Mouse (Mus musculus): ENCODE data around the gene Lrp1. TPM values are rescaled to one million over a fixed set of nuclear protein-coding genes. Genes with fewer than 3 reads are reported as not detected.

The Lrp1 gene
- total RNA-seq, 2 experiments from 2014 or later, result 85.0 to 105 TPM

GRCm38 (mm10) chr10:127654970-127655579 lies 34.1 kb upstream of the Lrp1 start:
- no peak for DNase-seq
- intact Hi-C loops (cut with DNase I), result no loop called here

- intact Hi-C loops (cut with DNase I), result no loop called here
- no peak for DNase-seq
Observed at GRCm38 (mm10) chr10:127652906-127653638, 32.1 kb upstream of the Lrp1 start.

GRCm38 (mm10) chr10:127645791-127646190 lies 24.8 kb upstream of the Lrp1 start:
- intact Hi-C loops (cut with DNase I), result loop anchor here (2.0 kb wide), 1 partner anchor 15 kb away; no protein-coding TSS in a partner anchor

GRCm38 (mm10) chr10:127643553-127644238 lies 22.7 kb upstream of the Lrp1 start:
- DNase-seq, result peak; percentile 82 to 83
- intact Hi-C loops (cut with DNase I), result loop anchor here (2.0 to 5.0 kb wide), 2 partner anchors 27 to 294 kb away; no protein-coding TSS in a partner anchor

More at GRCm38 (mm10) chr10:127645791-127646190, 24.8 kb upstream of the Lrp1 start:
- DNase-seq, result no peak

GRCm38 (mm10) chr10:127642772-127643552 lies 22.0 kb upstream of the Lrp1 start, which contains the start of gene Stat6:
Gene Stat6, plus strand, starts transcription at chr10:127642986.
- intact Hi-C loops (cut with DNase I), result loop anchor here (1.0 to 5.0 kb wide), 3 partner anchors 28 to 294 kb away; no protein-coding TSS in a partner anchor
- DNase-seq, result peak; percentile 81 to 84

- peak; percentile 93 to 96 for DNase-seq
- intact Hi-C loops (cut with DNase I), result loop anchor here (1.0 to 5.0 kb wide), 4 partner anchors 29 to 295 kb away; no protein-coding TSS in a partner anchor
Observed at GRCm38 (mm10) chr10:127641861-127642771, 21.2 kb upstream of the Lrp1 start.

- intact Hi-C loops (cut with DNase I), result loop anchor here (5.0 kb wide), 1 partner anchor 297 kb away; no protein-coding TSS in a partner anchor
- DNase-seq, result no peak
Observed at GRCm38 (mm10) chr10:127640421-127640820, 19.5 kb upstream of the Lrp1 start.

- intact Hi-C loops (cut with DNase I), result no loop called here
- no peak for DNase-seq
Observed at GRCm38 (mm10) chr10:127632668-127633271, 11.8 kb upstream of the Lrp1 start.

GRCm38 (mm10) chr10:127631261-127632214 lies 10.6 kb upstream of the Lrp1 start:
- intact Hi-C loops (cut with DNase I), result no loop called here
- DNase-seq, result peak; percentile 29 to 40

- DNase-seq, result no peak
- intact Hi-C loops (cut with DNase I), result no loop called here
Observed at GRCm38 (mm10) chr10:127626433-127626832, 5.5 kb upstream of the Lrp1 start.

- intact Hi-C loops (cut with DNase I), result loop anchor here (2.0 kb wide), 1 partner anchor 55 kb away; no protein-coding TSS in a partner anchor
- no peak for DNase-seq
Observed at GRCm38 (mm10) chr10:127623439-127624216, 2.7 kb upstream of the Lrp1 start.

GRCm38 (mm10) chr10:127622661-127623060 lies 1.7 kb upstream of the Lrp1 start:
- DNase-seq, result no peak
- intact Hi-C loops (cut with DNase I), result loop anchor here (2.0 kb wide), 1 partner anchor 54 kb away; no protein-coding TSS in a partner anchor

GRCm38 (mm10) chr10:127622057-127622392 lies 1.1 kb upstream of the Lrp1 start:
- DNase-seq, result peak; percentile 79 to 80

GRCm38 (mm10) chr10:127621191-127622056 lies 476 bp upstream of the Lrp1 start:
- intact Hi-C loops (cut with DNase I), result loop anchor here (2.0 kb wide), 1 partner anchor 53 kb away; no protein-coding TSS in a partner anchor
- peak; percentile 88 to 90 for DNase-seq

More at GRCm38 (mm10) chr10:127622057-127622392, 1.1 kb upstream of the Lrp1 start:
- intact Hi-C loops (cut with DNase I), result loop anchor here (2.0 kb wide), 1 partner anchor 53 kb away; no protein-coding TSS in a partner anchor

GRCm38 (mm10) chr10:127619941-127620405 lies 975 bp downstream of the Lrp1 start:
- DNase-seq, result no peak
- intact Hi-C loops (cut with DNase I), result loop anchor here (2.0 kb wide), 2 partner anchors 19 to 43 kb away; no protein-coding TSS in a partner anchor

Data from heart, postnatal 14 days (tissue).